Mouse (Mus musculus): ENCODE measurements around the gene Aamdc. TPM values are rescaled to one million over a fixed set of nuclear protein-coding genes. Genes with fewer than 3 reads are reported as not detected.

The Aamdc gene
- polyA plus RNA-seq (2017; shearing (Covaris generic)): 10 to 100 TPM; 42.2 to 46.9 TPM

DNA sequence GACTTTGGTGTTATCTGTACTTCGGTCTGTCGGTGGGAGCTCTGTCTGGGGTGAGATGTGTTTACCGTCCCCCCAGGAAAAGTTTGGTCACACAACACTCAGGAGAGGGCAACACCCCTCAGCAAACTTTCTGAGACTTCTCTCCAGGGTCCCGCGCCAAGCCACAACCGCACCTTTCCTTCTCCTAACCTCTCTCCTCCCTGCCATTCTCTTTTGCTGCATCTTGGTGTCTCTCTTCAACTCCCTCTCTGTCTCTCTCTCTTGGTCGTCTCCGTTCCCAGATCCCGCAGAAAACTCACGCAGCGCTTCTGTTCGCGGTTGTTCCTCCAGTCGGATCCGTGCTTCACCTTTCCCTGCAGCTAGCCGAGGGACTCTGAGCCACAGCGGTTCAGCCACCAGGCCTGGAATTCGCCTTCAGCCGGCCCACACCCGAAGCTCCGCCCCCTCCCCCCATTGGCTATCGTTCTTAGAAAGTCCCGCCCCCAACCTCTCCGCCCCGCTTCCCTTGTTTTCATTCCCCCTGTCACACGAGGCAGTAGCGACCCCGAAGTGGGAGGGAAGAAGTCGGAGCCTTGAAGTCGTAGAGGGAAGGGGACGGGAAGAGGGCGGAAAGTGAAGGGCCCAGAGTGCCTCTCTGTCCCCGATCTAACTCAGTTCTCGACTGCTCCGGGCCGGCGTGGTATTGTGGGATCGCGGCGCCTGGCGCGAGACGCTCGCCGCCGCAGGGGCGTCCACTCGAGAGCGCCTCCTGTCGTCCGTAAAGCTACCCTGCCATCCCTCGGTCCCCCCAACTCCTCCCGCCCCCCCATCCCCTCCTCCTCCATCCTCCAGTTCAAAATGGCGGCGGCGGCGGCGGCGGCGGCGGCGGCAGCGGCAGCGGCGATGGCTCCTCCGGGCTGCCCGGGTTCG lies at the start of gene Aamdc, which contains the start of gene Rsf1:
Gene Aamdc, minus strand, starts transcription at position 431 of the 909 bp plus-strand sequence.
Gene Rsf1, plus strand, starts transcription at position 823 of the 909 bp plus-strand sequence.
- peak; percentile 74 for ATAC-seq

DNA sequence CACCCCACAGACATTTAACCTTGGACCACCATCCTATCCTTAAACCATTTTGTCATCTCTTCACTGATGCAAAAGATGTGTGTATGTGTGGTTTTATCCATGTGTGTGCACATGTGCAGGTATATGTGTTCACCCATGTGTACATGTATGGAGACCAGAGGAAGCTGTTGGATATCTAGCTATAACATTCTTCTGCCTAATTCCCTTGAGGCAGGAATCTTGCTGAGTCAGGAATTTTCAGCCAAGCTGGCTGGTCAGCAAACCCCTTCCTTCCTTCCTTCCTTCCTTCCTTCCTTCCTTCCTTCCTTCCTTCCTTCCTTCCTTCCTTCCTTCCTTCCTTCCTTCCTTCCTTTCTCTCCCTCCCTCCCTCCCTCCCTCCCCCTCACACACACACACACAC lies 44.1 kb upstream of the Aamdc start:
- ATAC-seq: no peak

DNA sequence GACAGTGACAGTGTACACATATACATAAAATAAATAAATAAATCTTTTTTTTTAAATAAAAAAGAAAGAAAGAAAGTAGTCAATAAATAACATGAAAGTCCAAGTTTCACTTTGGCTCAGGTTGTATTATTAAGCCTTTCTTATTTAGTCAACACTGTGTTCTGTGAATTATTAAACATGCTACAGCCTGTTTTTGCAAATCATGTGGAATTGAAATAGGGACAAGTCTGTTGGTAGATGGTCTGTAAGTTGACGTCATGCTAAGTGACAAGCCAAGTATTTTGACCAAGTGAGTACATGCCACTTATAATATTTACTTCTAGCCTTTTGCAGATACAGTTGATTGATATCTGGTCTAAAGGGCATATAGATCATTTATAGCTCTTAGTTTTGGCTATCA lies 43.4 kb upstream of the Aamdc start:
- no peak for ATAC-seq

DNA sequence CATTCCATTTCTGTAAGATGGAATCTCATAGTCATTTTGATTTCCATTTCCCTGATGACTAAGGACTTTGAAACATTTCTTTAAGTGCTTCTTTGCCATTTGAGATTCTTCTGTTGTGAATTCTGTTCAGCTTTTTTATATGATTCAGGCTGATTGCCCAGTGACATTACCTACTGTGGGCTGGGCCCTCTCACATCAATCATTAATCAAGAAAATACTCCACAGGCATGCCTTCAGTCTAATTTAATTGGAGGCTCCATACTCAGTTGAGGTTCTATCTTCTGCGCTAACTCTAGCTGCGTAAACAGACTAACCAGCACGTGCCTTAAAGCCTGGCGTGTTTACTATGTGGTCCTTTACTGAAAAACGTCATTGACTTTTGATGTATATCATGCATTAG lies 42.0 kb upstream of the Aamdc start:
- ATAC-seq: no peak

DNA sequence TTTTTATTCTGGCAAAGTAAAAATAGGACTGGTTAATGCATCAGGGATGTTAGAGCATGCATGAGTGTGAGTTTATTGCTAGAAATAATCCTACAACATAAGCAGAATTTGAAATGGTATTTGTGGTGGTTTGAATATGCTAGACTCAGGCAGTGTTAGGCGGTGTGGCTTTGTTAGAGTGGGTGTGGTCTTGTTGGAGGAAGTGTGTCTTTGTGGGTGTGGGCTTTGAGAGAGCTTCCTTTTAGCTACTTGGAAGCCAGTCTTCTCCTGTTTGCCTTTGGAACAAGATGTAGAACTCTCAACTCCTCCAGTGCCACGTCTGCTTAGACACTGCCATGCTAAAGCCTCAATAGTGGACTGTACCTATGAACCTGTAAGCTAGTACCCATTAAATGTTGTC lies 19.3 kb upstream of the Aamdc start:
- ATAC-seq: peak; percentile 79

DNA sequence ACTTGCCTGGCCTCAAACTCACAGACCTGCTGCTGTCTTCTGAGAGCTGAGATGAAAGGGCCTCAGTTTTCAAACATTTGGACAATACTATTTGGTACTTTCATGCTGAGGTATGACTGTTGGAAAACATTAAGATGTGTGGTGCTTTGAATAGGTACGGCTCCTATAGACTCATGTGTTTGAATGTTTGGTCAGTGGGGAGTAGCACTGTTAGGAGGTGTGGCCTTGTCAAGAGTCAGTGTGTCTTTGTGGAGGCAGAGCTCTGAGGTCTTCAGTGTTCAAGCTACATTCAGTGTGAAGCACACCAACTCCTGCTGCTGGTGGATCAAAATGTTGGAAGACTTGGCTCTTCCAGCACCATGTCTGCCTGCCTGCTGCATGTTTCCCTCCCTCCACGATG lies 14.2 kb upstream of the Aamdc start:
- ATAC-seq: no peak

DNA sequence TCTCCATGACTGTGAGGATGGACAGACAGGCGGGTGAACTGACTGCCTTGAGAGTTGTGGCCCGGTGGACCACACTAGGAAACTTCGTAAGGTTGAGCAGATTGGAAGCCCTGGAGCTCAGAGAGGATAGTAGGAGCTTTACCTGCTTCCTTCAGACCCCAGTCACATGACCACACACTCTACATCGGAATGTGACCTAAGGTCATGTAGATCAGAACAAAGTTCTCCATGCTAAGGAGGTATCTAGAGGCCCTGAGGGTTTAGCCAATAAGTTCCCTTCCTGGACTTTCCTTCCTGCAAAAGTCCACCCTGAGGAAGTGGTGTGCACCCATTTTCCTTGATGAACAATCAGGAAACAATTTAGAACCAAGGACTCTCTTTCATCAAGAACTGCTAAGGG lies 13.1 kb upstream of the Aamdc start:
- ATAC-seq: no peak

DNA sequence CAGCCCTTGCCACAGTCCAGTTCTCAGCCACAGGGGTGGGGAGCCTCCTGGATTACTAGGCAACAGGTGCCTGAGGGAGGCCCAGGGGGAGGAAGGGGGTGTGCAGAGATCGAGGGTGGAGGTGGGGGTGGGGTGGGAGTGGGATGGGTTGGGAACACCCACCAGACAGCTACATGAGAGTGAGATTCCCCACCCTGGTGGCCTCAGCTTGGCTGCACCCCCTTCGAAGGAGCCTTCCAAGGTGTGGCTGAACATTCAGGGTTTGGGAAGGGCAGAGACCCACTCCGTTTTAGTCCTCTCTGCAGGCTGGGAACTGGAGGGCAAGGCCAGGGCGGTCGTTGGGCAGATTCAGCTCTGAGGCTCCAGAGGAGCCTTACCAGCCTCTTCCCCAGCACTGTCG lies 12.0 kb upstream of the Aamdc start:
- ATAC-seq: no peak

DNA sequence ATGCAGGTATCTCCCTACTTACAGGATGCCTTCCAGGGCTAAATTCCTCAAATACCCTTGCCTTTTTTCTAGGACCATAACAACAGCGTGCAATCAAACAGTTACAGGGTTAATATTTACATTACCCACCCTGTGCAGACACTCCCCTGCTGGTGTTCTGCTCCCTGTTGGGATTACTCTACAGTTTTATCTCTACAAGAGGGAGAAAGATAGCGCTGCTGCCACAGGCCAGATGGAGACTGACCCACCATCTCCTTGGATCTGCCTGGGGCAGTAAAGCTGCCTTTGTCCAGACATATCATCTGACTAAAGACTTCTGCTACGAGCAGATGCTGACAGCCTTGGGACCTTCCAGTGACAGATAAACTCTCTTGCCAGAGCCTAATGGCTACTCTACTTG lies 11.2 kb upstream of the Aamdc start:
- no peak for ATAC-seq

DNA sequence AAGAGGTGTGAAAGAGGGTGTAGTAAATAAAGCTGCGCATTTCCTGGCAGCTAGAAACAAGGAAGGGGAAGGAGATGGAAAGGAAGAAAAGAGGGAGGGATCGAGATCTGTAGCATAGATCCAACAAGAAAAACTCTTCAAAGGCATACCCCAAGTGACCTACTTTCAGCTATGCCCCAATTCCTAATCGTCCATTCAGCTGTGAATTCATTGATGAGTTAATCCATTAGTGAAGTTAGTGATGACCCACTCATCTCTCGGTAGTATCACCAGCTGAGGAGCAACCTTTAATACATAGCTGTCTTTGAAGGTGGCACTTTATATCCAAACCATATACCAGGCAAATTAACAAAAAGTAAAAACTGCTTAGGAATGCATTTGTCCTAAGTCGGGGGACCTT lies 9.2 kb upstream of the Aamdc start:
- ATAC-seq: no peak

DNA sequence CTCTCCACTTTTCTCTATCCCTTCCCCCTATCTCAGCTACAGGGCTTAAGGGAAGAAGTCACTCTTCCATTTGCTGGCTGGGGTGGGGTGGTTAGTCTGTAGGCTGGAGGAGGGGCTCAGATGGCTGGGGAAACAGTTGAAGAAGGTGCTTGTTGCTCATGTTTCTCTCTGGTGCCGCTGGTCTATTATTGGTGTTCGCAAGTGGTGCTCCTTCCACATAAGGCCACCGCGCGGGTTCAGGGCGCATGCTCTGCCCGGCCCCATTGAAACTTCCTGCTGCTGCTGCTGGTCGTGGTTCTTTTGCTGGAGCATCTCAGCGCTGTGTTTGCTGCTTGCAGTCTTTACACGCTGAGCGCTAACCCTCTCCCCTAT lies 1.5 kb upstream of the Aamdc start:
- peak; percentile 74 for ATAC-seq

DNA sequence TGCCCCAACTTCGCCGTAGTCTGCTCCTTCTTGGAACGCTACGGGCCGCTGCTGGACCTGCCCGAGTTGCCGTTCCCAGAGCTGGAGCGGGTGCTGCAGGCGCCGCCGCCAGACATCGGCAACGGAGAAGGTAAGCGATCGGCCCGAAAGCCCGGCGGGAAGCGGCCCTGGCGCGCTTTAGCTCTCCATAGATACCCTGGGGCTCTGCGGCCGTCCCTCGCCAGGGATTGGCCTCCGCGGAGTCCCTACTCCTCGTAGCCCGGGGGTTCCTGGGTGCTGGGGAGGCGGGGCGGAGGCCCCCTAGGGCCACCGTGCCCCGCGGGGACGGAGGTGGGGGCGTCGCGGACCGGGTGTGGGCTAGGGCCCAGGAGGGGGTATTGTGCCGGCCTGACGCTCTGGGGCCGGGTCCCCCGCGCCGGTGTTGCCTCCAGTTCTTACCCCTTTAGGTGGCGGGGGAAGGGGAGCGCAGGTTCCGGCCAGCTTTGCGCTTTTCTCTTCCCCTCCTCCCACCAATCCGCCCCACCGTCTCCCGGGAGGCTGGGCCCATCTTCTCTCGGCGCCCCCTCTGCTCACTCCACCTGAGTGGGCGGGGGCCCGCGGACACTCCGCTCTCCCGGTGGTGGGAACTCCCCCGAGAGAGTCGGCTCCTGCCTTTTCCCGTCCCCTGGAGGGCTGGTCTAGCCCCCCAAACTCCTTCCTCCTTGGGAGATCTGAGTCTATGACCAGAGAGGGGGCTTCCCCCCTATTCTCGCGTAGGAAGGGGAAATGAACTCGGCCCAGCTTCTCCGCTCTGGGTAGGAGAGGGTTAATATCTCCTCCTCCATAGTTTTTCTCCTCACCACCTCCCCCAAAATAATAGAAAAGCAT lies 912 bp upstream of the Aamdc start:
- ATAC-seq: peak; percentile 10

DNA sequence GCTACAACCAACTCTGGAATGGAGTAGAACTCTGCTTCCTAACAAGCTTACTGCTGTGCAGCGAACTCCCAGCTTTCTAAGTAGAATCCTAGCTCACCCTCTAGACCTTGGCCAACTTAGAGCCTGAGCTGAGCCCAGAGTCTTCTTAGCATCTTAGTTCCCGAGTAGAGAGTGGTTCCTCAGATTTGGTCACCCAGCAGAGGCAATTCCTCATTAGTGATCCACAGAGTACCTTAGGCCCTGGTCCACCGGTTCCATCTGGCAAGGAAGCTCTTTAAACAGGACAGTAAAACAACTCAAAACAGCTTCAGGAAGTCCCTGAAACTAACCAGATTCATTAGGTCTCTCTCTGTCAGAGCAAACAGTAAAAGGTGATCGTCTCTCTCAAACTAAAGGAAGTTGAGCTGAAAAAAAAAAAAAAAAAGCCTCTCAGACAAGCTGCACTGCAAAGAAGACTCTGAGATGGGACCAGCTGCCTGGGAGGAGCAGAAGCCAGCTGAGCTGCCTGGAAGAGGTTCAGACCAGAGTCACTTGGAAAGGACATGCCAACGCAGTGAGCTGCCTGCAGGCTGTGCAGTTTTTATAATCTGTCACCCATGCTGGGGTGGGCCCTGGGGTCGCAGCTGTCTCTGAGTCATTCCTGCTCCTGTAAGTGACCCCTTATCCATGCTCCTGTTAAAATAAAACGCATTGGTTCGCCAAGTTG lies 783 bp downstream of the Aamdc start:
- ATAC-seq: no peak

DNA sequence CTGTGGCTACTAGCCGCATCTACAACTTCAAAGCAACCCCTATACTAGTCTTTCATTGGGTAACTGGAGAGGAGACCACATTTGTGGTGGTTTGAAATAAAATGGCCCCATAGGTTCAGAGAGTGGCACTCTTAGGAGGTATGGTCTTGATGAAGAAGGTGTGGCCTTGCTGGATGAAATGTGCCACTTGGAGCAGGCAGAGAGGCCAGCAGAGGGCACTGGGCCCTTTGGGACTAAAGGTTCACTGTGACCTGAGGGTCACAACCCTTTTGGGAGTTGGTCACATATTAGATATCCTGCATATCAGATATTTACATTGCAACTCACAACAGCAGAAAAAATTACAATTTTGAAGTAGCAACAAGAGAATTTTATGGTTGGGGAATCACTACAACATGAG lies 8.9 kb downstream of the Aamdc start:
- no peak for ATAC-seq

DNA sequence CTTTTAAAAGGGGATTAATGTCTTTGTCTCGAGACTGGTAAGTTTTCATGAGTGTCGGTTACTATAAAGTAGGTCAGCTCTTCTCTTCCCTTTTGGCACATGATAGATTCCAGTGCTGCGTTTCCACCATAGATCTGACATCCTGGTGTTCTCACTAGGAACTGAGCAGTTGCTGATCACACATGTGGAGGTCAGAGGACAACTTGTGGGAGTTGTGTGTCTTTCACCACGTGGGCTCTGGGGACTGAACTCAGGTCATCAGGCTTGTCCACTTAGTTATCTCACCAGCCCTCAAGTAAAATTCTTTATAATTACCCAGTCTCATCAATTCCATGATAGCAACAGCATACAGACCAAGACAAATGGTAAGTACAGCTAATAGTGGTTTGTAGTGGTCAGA lies 9.9 kb downstream of the Aamdc start:
- no peak for ATAC-seq

DNA sequence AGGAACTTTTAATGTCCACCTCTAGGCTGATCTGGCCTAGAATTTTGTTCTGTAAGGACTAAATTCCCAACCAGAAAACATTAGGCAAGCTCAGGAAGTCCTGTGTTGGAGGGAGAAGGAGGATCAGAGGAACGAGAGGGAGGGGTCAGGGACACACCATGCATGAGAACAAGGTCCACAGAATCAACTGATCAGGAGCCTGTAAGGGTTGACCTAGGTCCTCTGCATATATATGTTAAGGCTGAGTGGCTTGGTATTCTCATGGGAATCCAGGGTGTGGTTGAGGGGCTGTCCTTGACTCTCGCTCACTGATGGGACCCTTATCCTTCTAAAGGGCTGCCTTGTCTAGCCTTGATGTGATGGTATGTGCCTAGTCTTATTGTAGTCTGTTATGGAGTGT lies 15.7 kb downstream of the Aamdc start:
- no peak for ATAC-seq

DNA sequence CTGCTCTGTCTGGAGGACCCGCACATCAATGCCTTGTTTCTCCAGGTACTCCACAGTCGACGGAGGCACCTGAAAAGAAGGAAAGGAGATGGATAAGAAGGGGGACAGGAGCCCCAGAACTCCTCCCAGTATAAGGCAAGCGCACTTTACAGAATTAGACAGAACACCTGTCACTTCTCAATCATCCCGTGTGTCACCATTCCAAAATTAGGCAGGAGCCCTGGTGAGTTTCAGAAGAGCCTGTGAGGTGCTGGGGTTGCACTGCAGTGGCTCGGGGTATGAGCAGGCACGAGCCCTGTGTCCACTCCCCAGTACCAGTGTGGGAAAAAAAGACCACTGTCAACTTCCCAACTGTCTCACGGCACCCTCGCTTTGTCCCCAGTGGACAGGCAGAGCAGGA lies 28.6 kb downstream of the Aamdc start:
- no peak for ATAC-seq

DNA sequence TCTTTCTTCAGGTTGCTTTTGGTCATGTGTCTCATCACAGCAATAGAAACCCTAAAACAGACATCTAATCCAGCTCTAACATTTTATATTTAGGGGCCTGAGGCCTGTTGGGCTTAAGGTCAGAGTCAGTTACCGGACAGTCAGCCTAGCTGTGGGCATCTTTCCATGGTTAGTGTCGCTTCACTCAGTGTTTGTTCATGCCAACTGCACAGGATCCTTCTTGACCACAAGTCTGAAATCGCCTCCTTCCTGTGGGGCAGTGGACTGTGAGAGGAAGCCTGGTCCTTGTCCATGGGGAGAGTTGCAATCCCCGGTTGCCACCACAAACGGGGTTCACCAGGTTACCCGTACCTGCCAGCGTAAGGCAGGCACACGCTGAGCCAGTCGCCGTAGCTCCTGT lies 30.0 kb downstream of the Aamdc start:
- ATAC-seq: no peak

DNA sequence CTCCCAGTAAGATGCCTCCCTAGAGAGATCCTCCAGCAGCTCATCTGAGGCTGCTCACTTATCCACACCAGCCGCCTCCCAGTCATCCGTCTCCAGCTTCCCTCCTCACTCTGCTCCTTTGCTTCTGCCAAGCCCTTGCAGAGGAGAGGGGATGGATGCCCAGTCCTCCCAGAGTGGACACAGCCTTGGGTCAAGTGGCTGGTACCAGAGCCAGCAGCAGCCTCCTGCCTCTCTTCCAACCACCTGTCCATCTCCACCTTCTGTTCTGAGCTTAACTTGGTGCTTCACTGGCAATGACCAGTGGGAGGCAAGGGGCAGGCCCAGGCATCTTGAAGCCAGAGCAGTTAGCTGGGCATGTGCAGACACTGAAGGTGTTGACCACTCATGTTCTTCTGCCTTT lies 32.8 kb downstream of the Aamdc start:
- ATAC-seq: no peak

DNA sequence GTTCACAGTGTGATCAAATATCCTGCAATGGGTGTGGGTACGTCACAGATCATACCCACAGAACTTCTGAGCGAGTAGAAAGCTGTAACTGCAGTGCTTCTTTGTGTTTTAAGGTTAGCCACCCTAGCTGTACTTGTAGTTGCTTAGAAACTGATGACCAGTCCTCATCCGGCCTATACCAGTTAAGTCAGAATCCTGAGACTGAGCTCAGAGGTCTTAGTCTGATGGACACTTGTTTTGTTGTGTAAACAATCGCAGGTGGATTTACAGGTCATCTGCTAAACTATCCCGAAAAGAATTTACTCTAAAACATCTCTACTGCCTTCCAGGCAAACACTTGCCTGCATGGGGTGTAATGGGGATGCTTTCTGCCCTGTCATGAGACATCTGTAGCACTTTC lies 42.7 kb downstream of the Aamdc start:
- no peak for ATAC-seq

DNA sequence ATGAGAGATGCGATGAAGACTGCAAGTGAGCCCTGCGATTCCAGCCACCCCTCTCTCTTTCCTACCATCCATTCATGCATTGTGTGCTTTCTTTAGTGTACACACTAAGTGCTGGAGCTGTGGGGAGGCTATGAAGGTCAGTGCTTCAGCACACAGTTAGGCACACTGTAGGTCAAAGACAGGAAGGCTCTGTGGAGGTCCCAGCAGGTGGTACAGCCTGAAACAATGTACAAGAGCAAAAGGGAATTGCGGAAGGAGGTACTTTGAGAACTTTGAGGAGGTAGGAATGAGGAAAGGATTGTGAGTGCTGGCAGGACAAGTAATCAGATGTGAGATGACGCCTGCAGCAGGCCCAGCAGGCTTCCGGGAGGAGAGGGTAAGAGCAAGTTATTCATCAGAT lies 43.8 kb downstream of the Aamdc start:
- ATAC-seq: no peak

DNA sequence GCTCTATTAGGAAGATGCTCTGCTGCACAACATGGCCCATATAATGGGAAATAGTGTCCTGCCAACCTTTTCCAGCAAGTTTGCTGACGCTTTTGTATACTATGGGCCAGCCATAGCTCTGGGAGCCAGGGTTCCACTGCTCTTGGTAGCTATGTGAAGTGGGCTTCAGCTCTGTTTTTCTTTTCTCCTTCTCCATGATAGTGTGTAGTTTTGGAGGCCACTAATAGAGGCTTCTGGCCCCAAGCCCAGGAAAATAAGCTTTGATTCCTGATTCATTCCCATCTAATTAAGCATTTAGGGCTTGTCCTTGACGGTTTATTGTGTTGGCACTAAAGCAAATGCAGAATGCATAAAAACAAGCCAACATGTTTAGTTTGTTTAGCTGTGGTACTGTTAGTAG lies 59.4 kb downstream of the Aamdc start:
- no peak for ATAC-seq

DNA sequence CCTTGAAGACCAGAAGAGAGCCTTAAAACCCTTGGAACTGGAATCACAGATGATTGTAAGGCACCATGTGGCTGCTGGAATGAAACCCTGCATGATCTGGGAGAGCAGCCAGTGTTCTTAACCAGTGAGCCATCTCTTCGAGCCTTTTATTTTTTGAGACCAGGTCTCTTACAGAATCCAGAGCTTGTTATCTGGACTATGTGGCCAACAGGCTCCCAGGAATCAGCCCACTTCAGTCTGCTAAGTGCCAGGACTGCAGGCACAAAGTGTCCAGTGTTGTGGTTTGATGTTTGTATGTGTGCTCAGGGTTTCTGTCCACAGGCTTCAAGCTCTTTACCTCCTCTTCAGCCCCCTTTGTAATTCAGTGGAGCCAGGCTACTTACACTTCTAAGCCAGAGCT lies 64.5 kb downstream of the Aamdc start:
- ATAC-seq: no peak
